Mouse (Mus musculus): ENCODE results near the gene Cnfn.
"Not testable (repeated sequence)": the region's sequence is repeated elsewhere in the genome, so short reads cannot be mapped to it uniquely, and the experiment has no call there.

The Cnfn gene

GRCm38 (mm10) chr7:25363151-25363550 is 6.4 kb downstream of the Cnfn start:
- peak; percentile 49 for DNase-seq

GRCm38 (mm10) chr7:25358721-25359206 is 10.8 kb downstream of the Cnfn start:
- DNase-seq = peak; percentile 71

- DNase-seq = no peak
Observed at GRCm38 (mm10) chr7:25348861-25349260, 20.7 kb downstream of the Cnfn start.

DNA sequence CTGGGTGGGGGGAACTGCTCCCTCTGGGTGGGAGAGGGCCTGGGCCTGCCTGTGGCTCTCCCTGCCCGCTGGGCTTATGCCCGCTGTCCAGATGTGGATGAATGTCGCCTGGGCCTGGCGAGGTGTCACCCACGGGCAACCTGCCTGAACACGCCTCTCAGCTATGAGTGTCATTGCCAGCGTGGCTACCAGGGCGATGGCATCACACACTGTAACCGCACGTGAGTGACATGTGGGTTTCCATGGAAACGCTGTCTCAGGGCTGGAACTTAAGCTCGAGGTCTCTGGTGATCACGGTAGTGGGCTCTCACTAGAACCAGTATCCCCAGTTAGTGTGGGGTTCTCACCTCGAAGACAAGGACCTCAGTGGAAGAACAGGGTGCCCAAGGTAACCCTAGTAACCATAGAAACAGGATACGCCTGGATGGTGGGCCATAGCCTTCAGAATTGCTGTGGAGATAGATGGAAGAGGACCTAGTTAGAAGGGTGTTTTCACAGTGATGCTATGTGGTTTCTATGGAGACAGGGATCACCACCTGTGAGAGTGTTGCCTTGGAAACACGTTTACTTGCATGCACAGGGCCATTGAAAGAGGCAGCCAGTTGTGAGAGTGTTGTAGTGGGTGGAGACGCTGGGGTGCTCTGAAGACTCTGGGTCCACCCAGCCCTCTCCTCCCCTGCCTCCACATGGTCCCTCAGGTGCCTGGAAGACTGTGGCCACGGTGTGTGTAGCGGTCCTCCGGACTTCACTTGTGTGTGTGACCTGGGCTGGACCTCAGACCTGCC is 28.3 kb downstream of the Cnfn start:
- no peak for DNase-seq

GRCm38 (mm10) chr7:25339329-25339728 is 30.2 kb downstream of the Cnfn start:
- no peak for DNase-seq

DNA sequence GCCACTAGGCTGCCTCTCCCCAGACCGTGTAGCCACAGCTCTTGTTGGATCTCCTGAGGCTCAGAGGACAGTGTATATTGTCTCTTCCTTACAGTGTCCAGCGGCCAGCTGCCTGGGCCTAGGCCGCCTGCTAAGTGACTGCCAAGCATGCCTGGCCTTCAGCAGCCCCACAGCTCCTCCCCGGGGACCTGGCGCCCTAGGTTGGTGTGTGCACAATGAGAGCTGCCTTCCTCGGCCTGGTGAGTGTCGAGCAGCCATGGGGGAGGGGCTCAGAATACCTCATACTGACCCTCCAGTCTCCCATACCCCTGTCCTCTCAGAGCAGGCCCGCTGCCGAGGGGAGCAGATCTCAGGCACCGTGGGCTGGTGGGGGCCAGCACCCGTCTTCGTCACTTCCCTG is 35.1 kb downstream of the Cnfn start:
- no peak for DNase-seq

DNA sequence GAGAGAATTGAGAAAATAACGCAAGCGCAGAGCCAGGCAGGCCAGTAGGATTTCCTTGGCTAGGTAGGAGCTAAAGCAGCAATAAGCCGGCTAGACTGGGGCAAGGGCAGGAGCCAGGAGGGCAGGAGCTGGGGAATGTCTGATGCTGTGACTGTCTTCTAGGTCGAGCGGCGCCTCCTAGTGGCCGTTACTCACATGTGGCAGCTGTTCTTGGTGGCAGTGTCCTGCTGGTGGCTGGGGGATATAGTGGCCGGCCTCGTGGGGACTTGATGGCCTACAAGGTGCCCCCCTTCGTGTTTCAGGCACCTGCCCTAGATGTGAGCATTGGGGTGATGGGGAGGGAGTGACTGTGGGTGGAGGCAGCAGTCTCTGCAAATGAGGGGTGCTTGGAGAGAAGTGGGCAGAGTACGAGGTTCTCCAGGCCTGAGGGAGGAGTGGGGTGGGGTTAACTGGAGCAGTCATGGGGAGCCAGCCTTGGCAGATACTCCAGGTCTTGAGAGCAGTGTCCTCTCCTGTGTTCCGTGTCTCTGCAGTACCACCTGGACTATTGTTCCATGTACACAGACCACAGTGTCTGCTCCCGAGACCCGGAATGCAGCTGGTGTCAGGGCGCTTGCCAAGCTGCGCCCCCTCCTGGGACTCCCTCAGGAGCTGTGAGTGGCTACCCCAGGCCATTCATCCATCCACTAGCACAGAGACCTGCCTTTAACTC is 35.8 kb downstream of the Cnfn start:
- DNase-seq = peak; percentile 82

GRCm38 (mm10) chr7:25326233-25326632 is 43.3 kb downstream of the Cnfn start:
- DNase-seq = no peak

GRCm38 (mm10) chr7:25325431-25325830 is 44.1 kb downstream of the Cnfn start:
- DNase-seq = not testable (repeated sequence)

GRCm38 (mm10) chr7:25323219-25323618 is 46.3 kb downstream of the Cnfn start:
- no peak for DNase-seq

- peak; percentile 55 for DNase-seq
Observed at GRCm38 (mm10) chr7:25322058-25322484, 47.5 kb downstream of the Cnfn start.
